ENCODE assay signal across 9 mouse cellular contexts in genomic region chr17:48110547-48111287, GRCm38 (mm10). TPM values are rescaled to one million over a fixed set of nuclear protein-coding genes. Genes with fewer than 3 reads are reported as not detected.
DNase-seq lines count a peak whose midpoint lies in the region; ATAC-seq lines count a peak whose summit lies in the region.
"Had no signal": no experiment of that assay in that cellular context is flagged by ENCODE, and none has a peak within 500 bp of the region (broad histone marks: within the 10 kb centered on the region; RNA-seq: fewer than 3 reads in every experiment).

No protein-coding gene starts in this region.

- H3K4me1 ChIP-seq in forebrain, embryonic 10.5 days, result peaks cover 12% of the 10 kb centered on the region; the same call in 1 of the 2 replicates
- H3K4me1 ChIP-seq in forebrain, embryonic 15.5 days, result no peaks in the 10 kb centered on the region

- no peak overlapping the region for H3K4me2 ChIP-seq in forebrain, embryonic 15.5 days (replicated peaks)

- intact Hi-C loops in left cerebral cortex, postnatal 4 days (cut with DNase I), result no loop called here
- intact Hi-C loops in left cerebral cortex, postnatal 36 days (cut with DNase I), result loop anchor here (10.0 kb wide), 1 partner anchor 224 kb away; no protein-coding TSS in a partner anchor

- H3K36me3 ChIP-seq in forebrain, embryonic 10.5 days (replicated peaks), result no peaks in the 10 kb centered on the region
- H3K36me3 ChIP-seq in forebrain, embryonic 15.5 days, result no peaks in the 10 kb centered on the region

- no peak for ATAC-seq in forebrain, embryonic 15.5 days (replicated peaks)

- no peak overlapping the region for H3K9ac ChIP-seq in forebrain, embryonic 15.5 days (replicated peaks)

- peaks cover 10% of the 10 kb centered on the region for H3K9me3 ChIP-seq in forebrain, embryonic 10.5 days
- H3K9me3 ChIP-seq in forebrain, embryonic 15.5 days, result no peaks in the 10 kb centered on the region

- H3K27me3 ChIP-seq in forebrain, embryonic 10.5 days (ENCODE audit: poor library complexity, severe bottlenecking), result no peaks in the 10 kb centered on the region
- H3K27me3 ChIP-seq in forebrain, embryonic 15.5 days, result no peaks in the 10 kb centered on the region

- WGBS in forebrain, embryonic 10.5 days, result 54% methylated on average over 8 of the region's 8 CpGs
- WGBS in forebrain, embryonic 15.5 days, result 39% methylated on average over 8 of the region's 8 CpGs

- DNase-seq in forebrain, embryonic 10.5 days (ENCODE audit: extremely low spot score, low spot score), result peak; percentile 62
- DNase-seq in left cerebral cortex, postnatal 4 days, result peak; percentile 57
- no peak for DNase-seq in left cerebral cortex, postnatal 36 days (ENCODE audit: low spot score in 2 of 2)
- peak; percentile 79 for DNase-seq in ZHBTc4 (ENCODE audit: low read depth, low spot score)
- DNase-seq in kidney, postnatal 36 days, result peak; percentile 18 to 64
- peak; percentile 62 for DNase-seq in retina, embryonic 14.5 days (ENCODE audit: low spot score)
- DNase-seq in ovary, postnatal 14 days (ENCODE audit: low spot score), result no peak

- H3K4me3 ChIP-seq in forebrain, embryonic 10.5 days, result no peak overlapping the region
- no peak overlapping the region for H3K4me3 ChIP-seq in forebrain, embryonic 15.5 days

- peak overlapping the region; percentile 42; the same call in 1 of the 2 replicates for H3K27ac ChIP-seq in forebrain, embryonic 10.5 days
- no peak overlapping the region for H3K27ac ChIP-seq in forebrain, embryonic 15.5 days (replicated peaks)

RNA-seq across cellular contexts. Expression of gene 1700067P10Rik, which starts 21.6 kb away (rescaled TPM):
- polyA plus RNA-seq in forebrain, embryonic 10.5 days (2016; fragmentation: Nextera tagmentation; extraction: Ambion mirVana), result not detected in 2 replicates
- not detected in 2 replicates for polyA plus RNA-seq in forebrain, embryonic 15.5 days (2015; fragmentation: Nextera tagmentation; extraction: Ambion mirVana)
- total RNA-seq in left cerebral cortex, postnatal 4 days (2021), result not detected
- total RNA-seq in left cerebral cortex, postnatal 36 days (2021), result not detected
- total RNA-seq: heart, postnatal 10 days had no signal

RNA-seq across cellular contexts. Expression of gene 9830107B12Rik, which starts 35.4 kb away (rescaled TPM):
- not detected in 2 replicates for polyA plus RNA-seq in forebrain, embryonic 10.5 days (2016; fragmentation: Nextera tagmentation; extraction: Ambion mirVana)
- polyA plus RNA-seq in forebrain, embryonic 15.5 days (2015; fragmentation: Nextera tagmentation; extraction: Ambion mirVana), result not detected in 2 replicates
- not detected for total RNA-seq in left cerebral cortex, postnatal 4 days (2021)
- total RNA-seq in left cerebral cortex, postnatal 36 days (2021), result not detected
- total RNA-seq: heart, postnatal 10 days had no signal

RNA-seq across cellular contexts. Expression of gene A530064D06Rik, which starts 56.4 kb away (rescaled TPM):
- not detected in 2 replicates for polyA plus RNA-seq in forebrain, embryonic 10.5 days (2016; fragmentation: Nextera tagmentation; extraction: Ambion mirVana)
- not detected in 2 replicates for polyA plus RNA-seq in forebrain, embryonic 15.5 days (2015; fragmentation: Nextera tagmentation; extraction: Ambion mirVana)
- total RNA-seq in left cerebral cortex, postnatal 4 days (2021), result not detected
- not detected for total RNA-seq in left cerebral cortex, postnatal 36 days (2021)
- total RNA-seq: heart, postnatal 10 days had no signal

Comparison
In these comparisons a context has a peak if more than half of its experiments do, and no peak if none do; other contexts are left out.
1. DNase-seq: peak in forebrain, embryonic 10.5 days (single experiment), left cerebral cortex, postnatal 4 days (single experiment), ZHBTc4 (single experiment), kidney, postnatal 36 days (2 of 2) and retina, embryonic 14.5 days (single experiment); none in left cerebral cortex, postnatal 36 days (0 of 2) and ovary, postnatal 14 days (single experiment).